ENCODE assay signal across 9 mouse cellular contexts in the genomic region with DNA sequence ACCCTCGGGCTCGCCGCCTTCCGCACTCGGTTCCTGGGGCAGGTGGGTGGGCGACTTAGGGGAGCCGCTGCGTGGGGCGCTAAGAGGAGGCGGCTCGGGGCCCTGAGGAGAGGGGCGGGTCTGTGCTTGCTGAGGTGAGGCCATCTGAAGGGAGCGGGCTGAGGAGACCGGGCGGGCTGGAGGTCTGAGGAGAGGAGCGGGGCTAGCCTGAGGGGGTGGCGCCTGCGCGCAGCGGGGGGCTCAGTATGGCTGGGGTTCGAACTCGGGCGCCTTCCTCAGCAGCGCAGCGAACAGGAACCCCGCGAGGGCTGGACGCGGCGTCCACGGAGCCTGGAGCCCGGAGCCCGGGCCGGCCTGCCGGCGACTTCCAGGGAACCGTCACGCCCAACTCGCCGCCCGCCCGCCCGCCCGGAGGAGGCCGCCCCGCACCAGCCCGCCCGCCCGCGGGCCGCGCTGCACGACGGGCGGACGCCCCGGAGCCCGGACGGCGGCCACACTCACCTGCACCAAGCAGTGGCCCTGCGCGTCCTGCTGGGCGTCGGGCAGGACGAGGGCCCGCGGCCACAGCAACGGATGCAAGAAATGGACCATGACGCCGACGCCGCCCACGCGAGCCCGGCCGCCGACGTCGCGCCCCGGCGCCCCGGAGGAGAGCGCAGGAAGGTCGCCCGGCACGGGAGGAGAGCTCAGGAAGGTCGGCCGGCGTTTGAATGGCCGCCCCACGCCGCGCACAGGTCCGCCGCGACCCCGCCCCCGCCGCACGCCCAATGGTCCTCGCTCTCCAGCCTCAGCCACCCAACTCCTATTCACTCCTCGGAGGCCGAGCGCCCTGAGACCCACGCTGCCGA. TPM values are rescaled to one million over a fixed set of nuclear protein-coding genes. Genes with fewer than 3 reads are reported as not detected.
DNase-seq lines count a peak whose midpoint lies in the region; ATAC-seq and TF ChIP-seq lines count a peak whose summit lies in the region.
"Had no signal": no experiment of that assay in that cellular context is flagged by ENCODE, and none has a peak within 500 bp of the region (broad histone marks: within the 10 kb centered on the region; RNA-seq: fewer than 3 reads in every experiment).

A gene (minus strand): TSS at position 717 of the 848 bp plus-strand sequence.

- no peak within 1 kb of the TSS for H3K27ac ChIP-seq in hindbrain, embryonic 12.5 days
- no peak within 1 kb of the TSS for H3K27ac ChIP-seq in limb, embryonic 14.5 days (replicated peaks; ENCODE audit: low read depth, low read length)
- no peak within 1 kb of the TSS for H3K27ac ChIP-seq in neural tube, embryonic 14.5 days (ENCODE audit: low read depth, low read length)

- no peak for TF ChIP-seq POLR2A in limb, embryonic 14.5 days (IDR thresholded peaks at IDR 0.05; ENCODE audit: borderline replicate concordance, extremely low read depth, insufficient read depth, insufficient read length)

- H3K4me3 ChIP-seq in hindbrain, embryonic 12.5 days: peak within 1 kb of the TSS; percentile 41
- H3K4me3 ChIP-seq in limb, embryonic 14.5 days (replicated peaks; ENCODE audit: low read length): peak within 1 kb of the TSS; percentile 52
- H3K4me3 ChIP-seq in neural tube, embryonic 14.5 days (ENCODE audit: low read depth, low read length): peak within 1 kb of the TSS; percentile 30

- H3K9ac ChIP-seq in hindbrain, embryonic 12.5 days: peak within 1 kb of the TSS; percentile 43; the same call in 1 of the 2 replicates
- peak within 1 kb of the TSS; percentile 31 for H3K9ac ChIP-seq in limb, embryonic 14.5 days (ENCODE audit: low read depth, low read length, severe bottlenecking)
- H3K9ac ChIP-seq in neural tube, embryonic 14.5 days (replicated peaks; ENCODE audit: low read depth, low read length): no peak within 1 kb of the TSS

- DNase-seq in ovary, postnatal 36 days (ENCODE audit: low spot score): peak; percentile 29
- DNase-seq in ovary, adult 18-20 months (ENCODE audit: low spot score): no peak
- DNase-seq in embryo, embryonic 10 days (ENCODE audit: low spot score): peak; percentile 25
- DNase-seq in limb, embryonic 14.5 days (ENCODE audit: low spot score): peak; percentile 6
- no peak for DNase-seq in urinary bladder, postnatal 14 days (ENCODE audit: low spot score)

- peaks cover 9% of the 10 kb centered on the region for H3K4me1 ChIP-seq in hindbrain, embryonic 12.5 days
- H3K4me1 ChIP-seq in limb, embryonic 14.5 days (ENCODE audit: control insufficient read depth, insufficient read depth, low read length): no peaks in the 10 kb centered on the region
- no peaks in the 10 kb centered on the region for H3K4me1 ChIP-seq in neural tube, embryonic 14.5 days (ENCODE audit: control insufficient read depth, insufficient read depth, low read length)

- H3K27me3 ChIP-seq in hindbrain, embryonic 12.5 days: peaks cover 58% of the 10 kb centered on the region
- H3K27me3 ChIP-seq in limb, embryonic 14.5 days (ENCODE audit: control insufficient read depth, insufficient read depth, low read length): peaks cover 25% of the 10 kb centered on the region
- peaks cover 18% of the 10 kb centered on the region for H3K27me3 ChIP-seq in neural tube, embryonic 14.5 days (ENCODE audit: control insufficient read depth, insufficient read depth, low read length)

- peak within 1 kb of the TSS; percentile 57 for H3K4me2 ChIP-seq in hindbrain, embryonic 12.5 days (replicated peaks)
- H3K4me2 ChIP-seq in limb, embryonic 14.5 days (replicated peaks; ENCODE audit: low read depth, low read length, severe bottlenecking): peak within 1 kb of the TSS; percentile 65
- H3K4me2 ChIP-seq in neural tube, embryonic 14.5 days (ENCODE audit: low read depth, low read length): peak within 1 kb of the TSS; percentile 40

- no peak for ATAC-seq in hindbrain, embryonic 12.5 days (ENCODE audit: low FRiP score)
- ATAC-seq in limb, embryonic 14.5 days (ENCODE audit: low FRiP score, low read depth): peak; percentile 44; the same call in 1 of the 2 replicates
- ATAC-seq in neural tube, embryonic 14.5 days (ENCODE audit: low read depth): peak; percentile 31
- no peak for ATAC-seq in monocyte, adult 5-6 weeks (replicated peaks; ENCODE audit: insufficient number of reproducible peaks, low FRiP score, low TSS enrichment, poor library complexity, severe bottlenecking)

- no peaks in the 10 kb centered on the region for H3K36me3 ChIP-seq in hindbrain, embryonic 12.5 days
- H3K36me3 ChIP-seq in limb, embryonic 14.5 days (ENCODE audit: control insufficient read depth, insufficient read depth, low read length): no peaks in the 10 kb centered on the region
- H3K36me3 ChIP-seq in neural tube, embryonic 14.5 days (ENCODE audit: control insufficient read depth, insufficient read depth, low read length): no peaks in the 10 kb centered on the region

- H3K9me3 ChIP-seq in hindbrain, embryonic 12.5 days (replicated peaks): no peaks in the 10 kb centered on the region
- H3K9me3 ChIP-seq in limb, embryonic 14.5 days (ENCODE audit: control insufficient read depth, low read length): no peaks in the 10 kb centered on the region
- H3K9me3 ChIP-seq in neural tube, embryonic 14.5 days (ENCODE audit: control insufficient read depth, low read length): no peaks in the 10 kb centered on the region

- WGBS in hindbrain, embryonic 12.5 days: 2% methylated on average over 87 of the region's 107 CpGs
- WGBS in limb, embryonic 14.5 days: 1% methylated on average over 86 of the region's 107 CpGs
- 1% methylated on average over 77 of the region's 107 CpGs for WGBS in neural tube, embryonic 14.5 days

RNA-seq across cellular contexts. Expression of the gene that starts here (rescaled TPM):
- polyA plus RNA-seq in hindbrain, embryonic 12.5 days (2016; fragmentation: Nextera tagmentation; extraction: Ambion mirVana): not detected in 2 replicates
- 0.09 and 0.13 TPM in 2 replicates for polyA plus RNA-seq in limb, embryonic 14.5 days (2012; rRNA removed)
- polyA plus RNA-seq in limb, embryonic 14.5 days (2014; fragmentation: Nextera tagmentation; extraction: Ambion mirVana): 0.11 TPM in 1 of 2 replicates, not detected in the other
- not detected in 2 replicates for polyA plus RNA-seq in neural tube, embryonic 14.5 days (2014; fragmentation: Nextera tagmentation; extraction: Ambion mirVana)
- not detected in 3 replicates for total RNA-seq in monocyte, adult 5-6 weeks (2017)
- total RNA-seq: neutrophil, adult 5-6 weeks had no signal

Comparison
In these comparisons a context has a peak if more than half of its experiments do, and no peak if none do; other contexts are left out.
1. DNase-seq: peak in ovary, postnatal 36 days (single experiment) and embryo, embryonic 10 days (single experiment); none in ovary, adult 18-20 months (single experiment) and urinary bladder, postnatal 14 days (single experiment).
2. Peak in DNase-seq, ATAC-seq, H3K4me3 ChIP-seq, H3K9ac ChIP-seq and H3K4me2 ChIP-seq in limb, embryonic 14.5 days; RNA of the gene not detected or under 1 TPM.
3. Peak in ATAC-seq, H3K4me3 ChIP-seq and H3K4me2 ChIP-seq in neural tube, embryonic 14.5 days; RNA of the gene not detected or under 1 TPM.
4. Peak in every context shown above with its lines, with median percentiles within 50 percentile points of each other: H3K4me2 ChIP-seq and H3K4me3 ChIP-seq.